Mouse (Mus musculus): ENCODE results near the gene Ypel4. TPM values are rescaled to one million over a fixed set of nuclear protein-coding genes. Genes with fewer than 3 reads are reported as not detected.

The Ypel4 gene
- polyA plus RNA-seq, 1 experiment = 0.48 TPM

DNA sequence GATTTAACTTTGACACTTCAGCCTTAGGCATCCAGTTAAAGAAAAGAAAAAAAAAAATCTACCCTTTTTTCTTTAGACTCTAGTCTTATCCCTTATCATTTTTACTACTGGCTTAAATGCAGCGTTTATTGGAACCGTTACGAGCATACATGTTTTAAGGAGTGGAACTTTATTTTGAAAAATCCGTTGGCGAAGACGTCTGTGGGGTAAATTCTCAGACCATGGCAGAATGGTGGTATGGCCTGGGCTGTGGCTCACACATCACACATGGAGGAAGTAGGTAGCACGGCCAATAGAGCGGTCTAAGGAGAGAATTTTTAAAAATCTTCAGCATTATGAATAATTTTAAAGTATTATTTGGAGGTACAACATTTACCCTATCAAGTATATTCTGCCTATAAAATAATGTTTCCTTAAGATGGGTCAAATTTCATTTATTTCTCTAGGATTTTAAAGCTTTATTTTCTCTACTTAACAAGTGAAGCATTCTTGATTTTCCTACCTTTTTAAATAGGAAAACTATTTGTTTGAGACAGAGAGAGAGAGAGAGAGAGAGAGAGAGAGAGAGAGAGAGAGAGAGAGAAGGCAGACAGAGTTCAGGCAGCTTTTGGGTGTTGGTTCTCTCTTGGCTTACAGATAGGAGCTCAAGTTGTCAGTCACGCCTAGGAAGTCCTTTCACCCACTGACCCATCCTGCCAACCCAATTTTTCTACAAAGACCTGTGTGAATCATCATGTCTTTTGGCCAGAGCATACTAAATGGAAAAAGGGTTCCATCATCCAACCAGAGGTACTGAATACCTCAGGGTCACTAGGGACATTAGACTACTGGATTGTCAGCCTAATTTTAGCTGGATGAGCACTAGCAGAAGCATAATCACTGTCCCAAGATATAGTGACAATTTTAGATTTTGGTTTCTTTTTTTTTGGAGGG is 17.2 kb upstream of the Ypel4 start:
- Histone ChIP-seq H3K27ac (ENCODE audit: insufficient read depth, low read depth, low read length) (peak overlapping the region; percentile 93), H3K4me3 (ENCODE audit: insufficient read depth, low read depth, low read length) (peak overlapping the region; percentile 76; the same call in 1 of the 2 replicates), H3K36me3 (ENCODE audit: control insufficient read depth, insufficient read depth, low read length) (no peaks in the 10 kb centered on the region; the same call in 1 of the 2 replicates), H3K27me3 (replicated peaks; ENCODE audit: control insufficient read depth, insufficient read depth, low read length) (no peaks in the 10 kb centered on the region), H3K4me1 (ENCODE audit: control insufficient read depth, insufficient read depth, low read length) (peaks cover 4% of the 10 kb centered on the region; the same call in 1 of the 2 replicates)
- 24% methylated on average over 9 of the region's 9 CpGs for WGBS
- TF ChIP-seq POLR2A (IDR thresholded peaks at IDR 0.05; ENCODE audit: low read depth, low read length) (no peak), CTCF (conservative IDR thresholded peaks at IDR 0.05; ENCODE audit: insufficient read depth, insufficient read length, low read depth, low read length) (no peak)
- no peak for DNase-seq

DNA sequence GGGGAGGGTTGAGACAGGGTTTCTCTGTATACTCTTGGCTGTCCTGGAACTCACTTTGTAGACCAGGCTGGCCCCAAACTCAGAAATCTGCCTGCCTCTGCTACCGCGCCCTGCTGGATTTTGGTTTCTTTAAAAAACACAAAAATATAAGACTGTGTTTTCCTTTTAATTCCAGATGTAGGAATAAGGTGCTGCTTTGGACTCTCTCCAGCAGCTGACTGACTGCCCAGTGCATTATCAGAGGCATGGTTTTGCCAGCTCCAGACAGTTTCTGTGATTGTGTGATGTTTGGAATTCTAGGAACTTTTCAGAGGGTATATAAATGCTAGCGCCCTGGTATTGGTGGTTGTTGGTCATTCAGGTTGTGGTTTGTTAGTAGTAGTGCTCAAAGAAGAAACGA is 16.5 kb upstream of the Ypel4 start:
- H3K27me3 ChIP-seq (replicated peaks; ENCODE audit: control insufficient read depth, insufficient read depth, low read length) = no peaks in the 10 kb centered on the region
- TF ChIP-seq CTCF (conservative IDR thresholded peaks at IDR 0.05; ENCODE audit: insufficient read depth, insufficient read length, low read depth, low read length) = no peak
- TF ChIP-seq POLR2A (IDR thresholded peaks at IDR 0.05; ENCODE audit: low read depth, low read length) = no peak
- H3K4me1 ChIP-seq (ENCODE audit: control insufficient read depth, insufficient read depth, low read length) = peaks cover 4% of the 10 kb centered on the region; the same call in 1 of the 2 replicates
- DNase-seq = no peak
- 95% methylated on average over 4 of the region's 4 CpGs for WGBS
- no peak overlapping the region for H3K4me3 ChIP-seq (ENCODE audit: insufficient read depth, low read depth, low read length)
- no peak overlapping the region for H3K27ac ChIP-seq (ENCODE audit: insufficient read depth, low read depth, low read length)
- no peaks in the 10 kb centered on the region; the same call in 1 of the 2 replicates for H3K36me3 ChIP-seq (ENCODE audit: control insufficient read depth, insufficient read depth, low read length)

DNA sequence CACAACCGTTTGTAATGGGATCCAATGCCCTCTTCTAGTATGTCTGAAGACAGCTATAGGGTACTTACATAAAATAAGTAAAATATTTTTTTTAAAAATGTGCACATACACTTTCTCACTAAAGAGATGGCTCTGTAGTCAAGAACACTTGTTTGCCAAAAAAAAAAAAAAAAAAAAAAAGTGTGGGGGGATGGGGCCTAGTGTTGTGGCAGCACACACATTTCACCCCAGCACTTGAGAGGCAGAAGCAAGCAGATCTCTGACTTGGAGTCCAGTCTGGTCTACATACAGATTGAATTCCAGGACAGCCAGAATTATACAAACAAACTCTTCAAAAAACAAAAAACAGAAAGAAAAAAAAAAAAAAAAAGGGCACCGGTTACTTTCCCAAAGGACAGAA is 13.1 kb upstream of the Ypel4 start:
- Histone ChIP-seq H3K36me3 (ENCODE audit: control insufficient read depth, insufficient read depth, low read length) (peaks cover 3% of the 10 kb centered on the region), H3K4me3 (ENCODE audit: insufficient read depth, low read depth, low read length) (no peak overlapping the region), H3K27ac (ENCODE audit: insufficient read depth, low read depth, low read length) (no peak overlapping the region), H3K27me3 (replicated peaks; ENCODE audit: control insufficient read depth, insufficient read depth, low read length) (no peaks in the 10 kb centered on the region), H3K4me1 (ENCODE audit: control insufficient read depth, insufficient read depth, low read length) (no peaks in the 10 kb centered on the region; the same call in none of the 2 replicates)
- WGBS = 90% methylated on average over 2 of the region's 2 CpGs
- no peak for TF ChIP-seq CTCF (conservative IDR thresholded peaks at IDR 0.05; ENCODE audit: insufficient read depth, insufficient read length, low read depth, low read length)
- TF ChIP-seq POLR2A (IDR thresholded peaks at IDR 0.05; ENCODE audit: low read depth, low read length) = no peak
- no peak for DNase-seq

DNA sequence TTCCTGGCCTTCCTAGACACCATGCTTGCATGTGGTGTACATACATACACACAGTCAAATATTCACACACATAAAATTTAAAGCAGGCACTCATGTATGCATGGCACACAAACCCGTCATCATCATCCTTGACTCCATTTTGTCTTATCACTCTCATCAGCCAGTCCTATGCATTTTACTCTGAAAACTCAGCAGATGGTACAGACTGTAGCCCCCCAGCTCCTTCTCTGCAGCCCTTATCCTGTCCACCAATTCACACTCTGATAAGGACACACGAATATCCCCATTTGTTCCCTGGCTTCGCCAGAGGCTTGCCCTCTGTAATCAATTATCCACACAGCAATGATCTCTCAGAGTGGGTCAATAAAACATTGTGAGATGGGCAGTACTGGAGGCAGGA is 12.7 kb upstream of the Ypel4 start:
- Histone ChIP-seq H3K4me1 (ENCODE audit: control insufficient read depth, insufficient read depth, low read length) (no peaks in the 10 kb centered on the region; the same call in none of the 2 replicates), H3K27ac (ENCODE audit: insufficient read depth, low read depth, low read length) (no peak overlapping the region), H3K27me3 (replicated peaks; ENCODE audit: control insufficient read depth, insufficient read depth, low read length) (no peaks in the 10 kb centered on the region), H3K4me3 (ENCODE audit: insufficient read depth, low read depth, low read length) (no peak overlapping the region), H3K36me3 (ENCODE audit: control insufficient read depth, insufficient read depth, low read length) (peaks cover 3% of the 10 kb centered on the region)
- DNase-seq = no peak
- no peak for TF ChIP-seq POLR2A (IDR thresholded peaks at IDR 0.05; ENCODE audit: low read depth, low read length)
- 89% methylated on average over 3 of the region's 3 CpGs for WGBS

DNA sequence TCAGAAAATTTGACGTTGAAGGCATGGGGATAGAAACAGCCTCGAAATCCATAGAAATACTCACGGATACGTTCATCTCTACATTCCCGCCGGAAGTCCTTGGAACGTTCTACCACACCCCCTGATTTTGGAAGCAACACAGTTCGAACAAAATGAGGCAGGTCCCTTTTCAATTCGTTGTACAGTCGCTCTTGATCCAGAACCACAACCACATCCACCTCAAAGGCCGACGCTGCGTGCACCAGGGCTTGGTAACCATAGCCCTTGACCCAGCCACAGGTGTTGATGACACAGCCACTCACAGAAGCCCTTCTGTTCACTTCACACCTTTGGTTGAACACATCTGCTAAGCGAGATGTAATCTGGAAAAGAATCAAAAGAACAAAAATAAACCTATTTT is 10.0 kb upstream of the Ypel4 start:
- 93% methylated on average over 14 of the region's 14 CpGs for WGBS
- TF ChIP-seq CTCF (conservative IDR thresholded peaks at IDR 0.05; ENCODE audit: insufficient read depth, insufficient read length, low read depth, low read length) (no peak), POLR2A (IDR thresholded peaks at IDR 0.05; ENCODE audit: low read depth, low read length) (no peak)
- H3K4me3 ChIP-seq (ENCODE audit: insufficient read depth, low read depth, low read length) = no peak overlapping the region
- H3K4me1 ChIP-seq (ENCODE audit: control insufficient read depth, insufficient read depth, low read length) = peaks cover 3% of the 10 kb centered on the region
- H3K36me3 ChIP-seq (ENCODE audit: control insufficient read depth, insufficient read depth, low read length) = peaks cover 3% of the 10 kb centered on the region
- DNase-seq = no peak
- no peak overlapping the region for H3K27ac ChIP-seq (ENCODE audit: insufficient read depth, low read depth, low read length)
- H3K27me3 ChIP-seq (replicated peaks; ENCODE audit: control insufficient read depth, insufficient read depth, low read length) = no peaks in the 10 kb centered on the region

DNA sequence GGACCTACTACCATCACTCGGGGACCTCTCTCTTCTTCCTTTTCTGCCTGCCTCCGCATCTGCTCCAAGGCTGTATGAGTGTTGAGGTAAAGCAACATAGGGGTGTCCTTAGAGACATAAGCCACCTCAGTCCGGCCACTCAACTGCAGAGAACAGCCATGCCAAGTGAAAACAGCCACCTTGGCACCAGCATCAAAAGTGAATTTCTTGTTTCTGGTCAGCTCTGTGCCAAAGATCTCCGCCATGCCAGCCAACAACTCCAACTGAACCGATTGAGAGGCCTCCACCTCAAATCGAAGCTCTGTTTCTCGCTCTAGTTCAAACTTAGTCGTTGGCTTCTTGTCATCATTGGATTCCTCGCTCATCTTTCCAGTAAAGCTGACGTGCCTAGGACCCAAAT is 8.1 kb upstream of the Ypel4 start:
- no peak for DNase-seq
- peaks cover 3% of the 10 kb centered on the region for H3K36me3 ChIP-seq (ENCODE audit: control insufficient read depth, insufficient read depth, low read length)
- TF ChIP-seq POLR2A (IDR thresholded peaks at IDR 0.05; ENCODE audit: low read depth, low read length) (no peak), CTCF (conservative IDR thresholded peaks at IDR 0.05; ENCODE audit: insufficient read depth, insufficient read length, low read depth, low read length) (no peak)
- H3K4me1 ChIP-seq (ENCODE audit: control insufficient read depth, insufficient read depth, low read length) = peaks cover 3% of the 10 kb centered on the region
- H3K27ac ChIP-seq (ENCODE audit: insufficient read depth, low read depth, low read length) = no peak overlapping the region
- 94% methylated on average over 10 of the region's 10 CpGs for WGBS
- no peak overlapping the region for H3K4me3 ChIP-seq (ENCODE audit: insufficient read depth, low read depth, low read length)
- H3K27me3 ChIP-seq (replicated peaks; ENCODE audit: control insufficient read depth, insufficient read depth, low read length) = no peaks in the 10 kb centered on the region

DNA sequence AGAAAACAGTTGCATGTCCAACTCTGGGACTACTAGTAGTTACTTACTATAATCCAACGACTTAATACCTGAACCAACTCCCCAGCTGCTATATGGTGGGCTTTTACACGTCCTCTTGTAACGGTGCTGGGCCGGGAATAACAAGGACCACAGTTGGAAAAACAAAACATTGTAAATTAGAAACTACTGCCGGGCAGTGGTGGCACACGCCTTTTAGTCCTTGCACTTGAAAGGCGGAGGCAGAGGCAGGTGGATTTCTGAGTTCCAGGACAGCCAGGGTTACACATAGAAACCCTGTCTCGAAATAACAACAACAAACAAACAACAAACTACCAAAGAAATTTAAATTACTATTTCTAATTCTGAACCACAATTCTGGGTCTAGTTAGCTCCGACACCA is 7.1 kb upstream of the Ypel4 start:
- Histone ChIP-seq H3K4me3 (ENCODE audit: insufficient read depth, low read depth, low read length) (peak overlapping the region; percentile 59), H3K4me1 (ENCODE audit: control insufficient read depth, insufficient read depth, low read length) (peaks cover 3% of the 10 kb centered on the region), H3K27me3 (replicated peaks; ENCODE audit: control insufficient read depth, insufficient read depth, low read length) (no peaks in the 10 kb centered on the region), H3K27ac (ENCODE audit: insufficient read depth, low read depth, low read length) (no peak overlapping the region; the same call in 1 of the 2 replicates), H3K36me3 (ENCODE audit: control insufficient read depth, insufficient read depth, low read length) (peaks cover 3% of the 10 kb centered on the region)
- DNase-seq = no peak
- 1% methylated on average over 9 of the region's 9 CpGs for whole genome bisulfite sequencing
- TF ChIP-seq POLR2A (IDR thresholded peaks at IDR 0.05; ENCODE audit: low read depth, low read length) (no peak), CTCF (conservative IDR thresholded peaks at IDR 0.05; ENCODE audit: insufficient read depth, insufficient read length, low read depth, low read length) (no peak)
